In genomic region chr11:46216669-46217068, GRCm38 (mm10) we compare ENCODE assay signal across 8 mouse cellular contexts. TPM values are rescaled to one million over a fixed set of nuclear protein-coding genes. Genes with fewer than 3 reads are reported as not detected.
DNase-seq lines count a peak whose midpoint lies in the region; ATAC-seq and TF ChIP-seq lines count a peak whose summit lies in the region.

No protein-coding gene starts in this region.

- 78% methylated on average over 7 of the region's 7 CpGs for WGBS in stomach, postnatal 0 days

- H3K27me3 ChIP-seq in stomach, postnatal 0 days (ENCODE audit: control insufficient read depth, insufficient read depth, low read length) = no peaks in the 10 kb centered on the region

- DNase-seq in cerebellum, adult 18-20 months = peak; percentile 32 to 39
- no peak for DNase-seq in cerebellum, adult 9-11 months
- DNase-seq in layer of hippocampus, adult 2 months (ENCODE audit: low spot score in 2 of 2) = peak in 1 of 2 experiments; percentile 47
- DNase-seq in layer of hippocampus, adult 9-10 months (ENCODE audit: low spot score) = no peak
- peak; percentile 75 for DNase-seq in NIH3T3 (ENCODE audit: low read depth)
- peak; percentile 50 to 52 for DNase-seq in layer of hippocampus, postnatal 10 days (ENCODE audit: low spot score in 2 of 2)
- DNase-seq in stomach, postnatal 0 days (ENCODE audit: low spot score) = peak; percentile 54
- no peak for DNase-seq in gastrocnemius, postnatal 25 days

- peak; percentile 78 for TF ChIP-seq CTCF in layer of hippocampus, adult 2 months (conservative IDR thresholded peaks at IDR 0.05)
- peak; percentile 75 for TF ChIP-seq CTCF in stomach, postnatal 0 days (IDR thresholded peaks at IDR 0.05; ENCODE audit: low read depth)

- 0 out of 2 replicates have a peak, but pooled peaks cover 4% of the 10 kb centered on the region for H3K4me1 ChIP-seq in stomach, postnatal 0 days (replicated peaks; ENCODE audit: control insufficient read depth, insufficient read depth)

- H3K27ac ChIP-seq in layer of hippocampus, adult 2 months = no peak overlapping the region
- no peak overlapping the region for H3K27ac ChIP-seq in stomach, postnatal 0 days (replicated peaks)

- H3K9ac ChIP-seq in stomach, postnatal 0 days (ENCODE audit: low read length) = no peak overlapping the region

- H3K4me2 ChIP-seq in stomach, postnatal 0 days (replicated peaks; ENCODE audit: low read depth) = no peak overlapping the region

- H3K36me3 ChIP-seq in stomach, postnatal 0 days (ENCODE audit: control insufficient read depth, insufficient read depth, low read length) = no peaks in the 10 kb centered on the region

- H3K4me3 ChIP-seq in layer of hippocampus, adult 2 months = no peak overlapping the region
- no peak overlapping the region for H3K4me3 ChIP-seq in stomach, postnatal 0 days (ENCODE audit: low read depth, low read length)

- TF ChIP-seq EP300 in stomach, postnatal 0 days (optimal IDR thresholded peaks at IDR 0.05) = no peak

- no peaks in the 10 kb centered on the region for H3K9me3 ChIP-seq in stomach, postnatal 0 days (ENCODE audit: control insufficient read depth, low read length)

- no peak for ATAC-seq in stomach, postnatal 0 days (ENCODE audit: low FRiP score, low TSS enrichment)

RNA-seq across cellular contexts. Expression of gene Fndc9, which starts 18.7 kb away (rescaled TPM):
- total RNA-seq in layer of hippocampus, adult 2 months (2021) = 1 to 10 TPM in 1 of 2 experiments, under 1 TPM in 1; 0.72 to 1.0 TPM
- total RNA-seq in layer of hippocampus, postnatal 10 days (2021) = 1 to 10 TPM; 6.2 to 7.5 TPM
- polyA plus RNA-seq in stomach, postnatal 0 days (2015; fragmentation: Nextera tagmentation; extraction: Ambion mirVana) = 6.9 and 8.2 TPM in 2 replicates
- not detected for total RNA-seq in gastrocnemius, postnatal 25 days (2021)

RNA-seq across cellular contexts. Expression of gene Nipal4, which starts 50.4 kb away (rescaled TPM):
- 1 to 10 TPM; 1.3 to 1.7 TPM for total RNA-seq in layer of hippocampus, adult 2 months (2021)
- total RNA-seq in layer of hippocampus, postnatal 10 days (2021) = under 1 TPM; 0.58 to 0.59 TPM
- polyA plus RNA-seq in stomach, postnatal 0 days (2015; fragmentation: Nextera tagmentation; extraction: Ambion mirVana) = 29.2 and 30.0 TPM in 2 replicates
- total RNA-seq in gastrocnemius, postnatal 25 days (2021) = not detected

Comparison
In these comparisons a context has a peak if more than half of its experiments do, and no peak if none do; other contexts are left out.
1. DNase-seq: peak in cerebellum, adult 18-20 months (2 of 2), NIH3T3 (single experiment), layer of hippocampus, postnatal 10 days (2 of 2) and stomach, postnatal 0 days (single experiment); none in cerebellum, adult 9-11 months (single experiment), layer of hippocampus, adult 9-10 months (single experiment) and gastrocnemius, postnatal 25 days (single experiment).